Mouse (Mus musculus) heart, postnatal 4 days (tissue): Measurements from ENCODE around the gene Car5a. TPM values are rescaled to one million over a fixed set of nuclear protein-coding genes. Genes with fewer than 3 reads are reported as not detected.

Experiments used
- DNase-seq: peaks from one replicate; pipeline ENCODE4 v3.0.0; 2021
- microRNA-seq, 2 experiments: library from miRNA; unstranded; fragments of <30 nt; microRNA quantifications; one replicate each; pipeline ENCODE4 v1.2.0; 2021 to 2022
- total RNA-seq, 2 experiments: library from RNA; stranded (reverse); gene quantifications; 2 replicates each; pipeline ENCODE4 v1.2.3; 2021

Car5a gene
- total RNA-seq, 2 experiments from 2014 or later, result not detected

GRCm38 (mm10) chr8:121877828-121878480 lies 66.8 kb downstream of the Car5a start:
- DNase-seq, result no peak

- no peak for DNase-seq
These were observed 67.5 kb downstream of the Car5a start for GRCm38 (mm10) chr8:121877212-121877611.

- DNase-seq, result no peak
These were observed 69.2 kb downstream of the Car5a start for GRCm38 (mm10) chr8:121875517-121875916.

- no peak for DNase-seq
These were observed 69.7 kb downstream of the Car5a start for GRCm38 (mm10) chr8:121875045-121875444.

GRCm38 (mm10) chr8:121874031-121874430 lies 70.7 kb downstream of the Car5a start:
- DNase-seq, result peak; percentile 79

- DNase-seq, result no peak
These were observed 72.8 kb downstream of the Car5a start for GRCm38 (mm10) chr8:121871833-121872440.

GRCm38 (mm10) chr8:121870190-121870589 lies 74.5 kb downstream of the Car5a start:
- DNase-seq, result no peak

GRCm38 (mm10) chr8:121868896-121869295 lies 75.8 kb downstream of the Car5a start:
- DNase-seq, result no peak

- no peak for DNase-seq
These were observed 76.5 kb downstream of the Car5a start for GRCm38 (mm10) chr8:121868196-121868595.

Small RNA genes within 50 kb of the gene (microRNA-seq; reads per million reads assigned to microRNA genes)
- 0.35 to 0.41 reads per million in 2 experiments for gene Mir7237

Other genes with a start within 250 kb of the Car5a start
- gene Jph3, start 215.3 kb downstream of the Car5a start, total RNA-seq, result under 1 TPM in 1 of 2 experiments, not detected in 1; 0.07 TPM
- 10 to 100 TPM; 17.8 to 21.9 TPM for gene Klhdc4, start 115.3 kb downstream of the Car5a start, total RNA-seq
- gene Slc7a5, start 37.2 kb downstream of the Car5a start, total RNA-seq, result 10 to 100 TPM; 21.5 to 24.5 TPM
- 10 to 100 TPM in 1 of 2 experiments, 1 to 10 TPM in 1; 9.1 to 10.3 TPM for gene Banp, start 4.8 kb upstream of the Car5a start, total RNA-seq